Mouse (Mus musculus) monocyte, adult 5-6 weeks (primary cell): ENCODE results near the gene Tbcb. TPM values are rescaled to one million over a fixed set of nuclear protein-coding genes. Genes with fewer than 3 reads are reported as not detected.
"Not testable (repeated sequence)": the region's sequence is repeated elsewhere in the genome, so short reads cannot be mapped to it uniquely, and the experiment has no call there.

ENCODE experiments used
- ATAC-seq: fragments of 153-309, 156-312 bp; replicated peaks from 2 replicates; pipeline ENCODE4 v1.8.0; 2017; ENCODE audit warnings: mild to moderate bottlenecking; ENCODE audit not compliant: low TSS enrichment, insufficient number of reproducible peaks, severe bottlenecking, poor library complexity, low FRiP score
- total RNA-seq: library from RNA; stranded (forward); fragments of 200-1000, 200-491, 200-594 nt; gene quantifications from 3 replicates; pipeline ENCODE4 v1.2.3, GENCODE M21; 2017

The Tbcb gene
- 32.7 to 60.7 TPM (median 37.0 TPM) in 3 replicates for total RNA-seq

DNA sequence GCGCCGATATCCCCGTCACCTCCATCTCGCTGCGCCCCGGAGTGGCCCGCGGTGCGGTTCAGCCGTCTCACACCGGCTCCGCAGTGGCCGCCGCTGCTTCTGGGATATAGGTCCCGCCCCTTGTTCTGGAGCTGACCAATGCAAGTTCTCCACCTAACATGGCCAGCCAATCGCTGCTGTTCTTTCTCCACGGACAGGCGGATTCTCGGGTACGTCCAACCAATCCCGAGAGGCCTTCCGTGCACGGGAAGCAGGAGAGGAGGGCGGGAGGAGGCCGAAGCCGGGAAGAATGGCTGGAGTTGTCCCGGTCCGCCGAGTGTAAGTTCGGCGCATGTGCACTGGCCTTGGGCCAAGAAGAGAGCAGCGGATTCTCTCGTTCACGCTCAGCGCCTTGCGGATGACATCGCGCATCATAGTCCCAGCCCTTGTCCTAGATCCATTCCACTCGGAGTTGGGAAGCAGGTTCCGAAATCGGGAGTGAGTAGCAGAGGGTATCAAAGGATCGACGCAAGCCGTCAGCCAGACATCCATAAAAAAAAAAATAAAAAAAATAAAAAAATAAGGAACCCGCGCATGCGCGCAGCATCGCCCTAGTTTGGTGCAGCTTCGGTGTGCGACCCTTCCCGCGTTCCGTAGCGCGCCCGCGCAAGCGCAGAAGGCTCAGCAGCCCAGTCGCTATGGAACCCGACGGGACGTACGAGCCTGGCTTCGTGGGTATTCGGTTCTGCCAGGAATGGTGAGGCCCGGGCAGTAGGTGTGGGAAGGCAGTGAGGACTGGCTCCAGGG, at the start of gene Tbcb, which contains the start of gene Polr2i:
TSS of gene Tbcb (minus strand) at position 604 of the 786 bp plus-strand sequence.
TSS of gene Polr2i (plus strand) at position 280 of the 786 bp plus-strand sequence.
- peak; percentile 94 for ATAC-seq

DNA sequence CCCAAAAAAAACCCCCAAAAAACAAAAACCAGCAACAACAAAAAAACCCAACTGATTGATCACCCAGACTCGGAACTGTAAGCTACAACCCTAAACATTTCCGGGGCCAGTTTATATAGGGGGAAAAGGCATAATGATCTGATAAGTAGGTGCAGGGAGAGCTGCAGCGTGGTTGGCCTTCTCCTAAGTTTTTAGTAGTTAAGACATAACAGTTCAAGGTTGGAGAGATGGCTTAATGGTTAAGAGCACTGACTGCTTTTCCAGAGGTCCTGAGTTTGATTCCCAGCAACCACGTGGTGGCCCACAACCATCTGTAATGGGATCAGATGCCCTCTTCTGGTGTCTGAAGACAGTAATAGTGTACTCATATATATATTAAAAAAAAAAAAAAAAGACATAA, 49.5 kb upstream of the Tbcb start:
- ATAC-seq, result no peak

DNA sequence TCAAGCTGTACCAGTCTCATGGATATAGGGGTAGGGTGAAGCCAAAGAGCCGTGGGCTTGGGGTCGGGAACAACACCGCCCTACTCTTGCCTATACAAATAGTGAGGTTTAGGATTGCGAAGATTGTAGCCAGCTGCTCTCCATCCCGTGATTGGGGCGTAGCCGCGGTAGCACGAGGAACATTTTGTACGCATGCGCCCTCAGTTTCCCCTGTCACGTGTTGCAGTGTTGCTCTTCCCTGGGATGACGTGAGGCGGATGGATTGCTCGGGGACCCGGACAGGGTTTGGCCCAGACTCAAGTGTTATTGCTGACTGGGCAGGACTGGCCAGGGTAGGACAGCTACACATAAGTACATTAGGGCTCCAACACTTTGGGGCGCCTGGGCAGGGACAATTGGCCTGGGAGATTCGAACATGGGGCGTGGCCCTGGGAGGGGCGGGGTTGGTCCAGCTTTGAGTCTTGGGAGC, 48.6 kb upstream of the Tbcb start:
- peak; percentile 80 for ATAC-seq

- ATAC-seq, result peak; percentile 95
Measured at GRCm38 (mm10) chr7:30279951-30280669, 48.0 kb upstream of the Tbcb start, which contains the start of the genes Thap8 and Wdr62. Gene Thap8, plus strand, starts transcription at chr7:30280094. Gene Wdr62, minus strand, starts transcription at chr7:30280419.

- ATAC-seq, result no peak
Measured at GRCm38 (mm10) chr7:30279536-30279935, 47.5 kb upstream of the Tbcb start.

GRCm38 (mm10) chr7:30278911-30279310, 46.8 kb upstream of the Tbcb start:
- ATAC-seq, result no peak

DNA sequence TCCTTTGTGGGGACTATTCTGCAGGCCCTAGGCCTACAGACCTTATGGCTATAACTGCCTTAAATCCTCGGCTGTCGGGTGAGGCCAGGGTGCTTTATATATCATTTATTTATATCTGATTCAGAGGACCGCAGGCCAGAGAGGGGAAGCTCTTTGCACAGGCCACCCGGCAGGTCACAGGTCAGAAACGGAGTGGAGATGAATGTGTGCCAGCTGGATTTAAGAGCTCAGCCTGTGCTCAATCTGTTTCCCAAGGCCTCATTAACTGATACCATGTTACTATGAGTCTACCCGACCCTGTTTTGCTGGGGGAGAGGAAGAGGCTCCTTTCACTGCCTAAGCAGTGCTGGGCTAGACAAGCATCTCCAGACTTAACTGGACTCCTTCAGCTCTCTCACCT, 42.3 kb upstream of the Tbcb start:
- no peak for ATAC-seq

- no peak for ATAC-seq
Measured at GRCm38 (mm10) chr7:30269641-30270040, 37.6 kb upstream of the Tbcb start.

GRCm38 (mm10) chr7:30266780-30267179, 34.7 kb upstream of the Tbcb start:
- no peak for ATAC-seq

- ATAC-seq, result no peak
Measured at GRCm38 (mm10) chr7:30265935-30266334, 33.9 kb upstream of the Tbcb start.

DNA sequence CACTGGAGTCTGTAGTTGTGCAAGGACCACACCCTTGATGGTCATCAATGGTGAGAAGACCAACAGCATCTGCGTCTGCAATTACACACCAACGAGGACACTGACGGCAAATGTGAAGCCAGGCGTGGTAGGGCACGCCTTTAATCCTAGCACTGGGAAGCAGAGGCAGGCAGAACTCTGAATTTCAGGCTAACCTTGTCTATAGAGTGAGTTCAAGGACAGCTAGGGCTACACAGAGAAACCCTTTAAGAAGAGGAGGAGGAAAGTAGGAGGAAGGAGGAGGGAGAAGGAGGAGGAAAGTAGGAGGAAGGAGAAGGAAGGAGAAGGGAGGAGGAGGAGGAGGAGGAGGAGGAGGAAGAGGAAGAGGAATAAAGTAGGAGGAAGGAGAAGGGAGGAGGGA, 33.5 kb upstream of the Tbcb start:
- ATAC-seq, result 0 out of 2 replicates have a peak, but pooled peaks have one; percentile 42

DNA sequence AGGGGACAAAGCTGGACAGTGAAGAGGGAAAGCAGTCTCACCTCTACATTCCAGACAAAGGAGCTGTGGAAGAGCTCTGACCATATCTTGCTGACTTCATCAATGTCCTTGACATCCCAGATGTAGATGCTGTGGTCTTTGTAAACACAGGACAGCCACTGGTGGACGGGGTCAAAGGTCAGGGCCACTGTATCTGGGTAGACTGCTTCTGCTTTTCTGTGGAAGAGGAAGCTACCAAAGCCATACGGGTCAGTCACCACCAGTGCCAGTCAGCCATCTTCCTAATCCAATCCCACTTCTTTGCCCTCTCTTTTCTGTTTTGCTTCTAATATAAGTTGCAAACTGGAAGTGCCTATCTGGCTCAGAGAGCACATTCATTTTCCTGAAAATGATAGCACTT, 33.0 kb upstream of the Tbcb start:
- ATAC-seq, result peak; percentile 71

- no peak for ATAC-seq
Measured at GRCm38 (mm10) chr7:30251956-30252954, 20.2 kb upstream of the Tbcb start.

DNA sequence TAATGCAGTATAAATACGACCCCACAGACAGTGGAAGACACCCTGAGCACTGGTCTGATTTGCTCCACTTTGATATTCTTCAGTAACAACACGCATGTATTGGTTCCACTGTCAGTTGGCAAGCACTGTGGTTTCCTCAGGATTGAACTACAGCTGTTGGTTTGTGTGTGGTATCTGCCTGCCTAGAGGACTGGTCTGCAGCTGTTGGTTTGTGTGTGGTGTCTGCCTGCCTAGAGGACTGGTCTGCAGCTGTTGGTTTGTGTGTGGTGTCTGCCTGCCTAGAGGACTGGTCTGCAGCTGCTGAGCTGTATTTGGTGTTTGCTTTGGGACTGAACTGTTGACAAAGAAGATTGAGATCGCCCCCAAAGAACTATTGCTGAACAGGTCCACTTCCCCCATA, 5.3 kb upstream of the Tbcb start:
- ATAC-seq, result not testable (repeated sequence)

DNA sequence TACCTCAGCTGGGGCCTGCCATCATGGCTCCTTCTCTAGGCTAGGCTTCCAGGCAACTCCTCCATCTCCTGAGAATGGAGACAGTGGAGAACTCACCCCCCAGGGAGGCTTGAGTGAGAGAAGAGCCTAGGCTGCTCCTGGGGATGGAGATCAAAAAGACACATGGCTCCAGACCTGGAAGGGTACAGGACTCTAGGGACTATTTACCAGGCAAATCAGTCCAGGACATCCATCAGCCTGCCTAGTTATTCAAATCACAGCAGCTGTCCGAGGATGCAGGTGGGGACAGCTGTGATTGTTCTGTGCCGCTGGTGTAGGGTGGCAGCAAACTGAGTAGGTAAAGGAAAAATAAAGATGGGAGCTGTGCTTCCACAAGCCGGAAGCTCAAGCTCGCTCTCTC, 3.6 kb upstream of the Tbcb start, which contains the start of gene Ovol3:
TSS of gene Ovol3 (minus strand) at position 101 of the 400 bp plus-strand sequence.
- no peak for ATAC-seq

DNA sequence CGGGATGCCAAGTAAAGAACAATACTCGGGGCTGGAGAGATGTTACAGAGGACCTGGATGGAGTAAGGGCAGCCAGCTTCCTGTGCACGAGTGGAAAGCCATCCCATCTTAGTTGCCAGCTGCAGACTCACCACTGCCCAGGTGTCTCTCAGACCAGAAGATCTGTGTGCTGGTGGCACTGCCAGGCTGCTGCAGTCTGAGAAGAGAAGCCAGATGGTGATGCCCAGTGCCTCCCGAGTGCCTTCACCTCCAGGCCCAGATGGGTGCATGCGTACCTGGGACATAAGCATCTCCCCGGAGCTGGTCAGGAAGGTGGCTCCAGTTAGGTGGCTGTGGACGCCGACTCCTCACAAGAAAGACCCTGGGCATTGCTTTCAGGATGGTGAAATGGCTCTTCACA, 3.0 kb upstream of the Tbcb start:
- ATAC-seq, result no peak

DNA sequence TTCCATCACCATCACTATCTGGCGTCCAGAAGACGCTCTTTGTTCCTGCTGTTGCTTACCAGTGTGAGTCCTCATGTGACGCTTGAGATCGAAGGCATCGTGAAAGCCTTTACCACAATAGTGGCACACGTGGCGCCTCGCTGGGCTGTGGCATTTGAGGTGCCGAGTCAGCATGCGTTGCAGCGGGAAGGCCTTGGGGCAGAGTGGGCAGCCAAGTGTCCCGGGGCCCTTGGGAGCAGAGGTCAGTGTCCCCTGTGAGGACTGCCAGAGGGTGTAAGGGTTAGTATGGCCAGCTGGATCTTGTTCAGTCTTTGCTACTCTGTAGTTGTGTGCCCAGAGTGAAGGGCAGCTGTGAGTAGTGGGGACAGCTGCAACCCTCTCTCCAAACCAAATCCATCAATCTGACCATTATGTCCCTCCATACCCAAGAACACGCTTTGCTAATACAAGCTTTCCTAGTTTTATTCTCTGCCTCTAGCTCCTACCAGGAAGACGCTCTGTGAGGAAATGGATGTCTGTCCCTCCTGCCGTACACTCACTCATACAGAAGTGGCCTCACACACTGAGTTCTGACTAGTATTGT, 2.3 kb upstream of the Tbcb start:
- ATAC-seq, result no peak

DNA sequence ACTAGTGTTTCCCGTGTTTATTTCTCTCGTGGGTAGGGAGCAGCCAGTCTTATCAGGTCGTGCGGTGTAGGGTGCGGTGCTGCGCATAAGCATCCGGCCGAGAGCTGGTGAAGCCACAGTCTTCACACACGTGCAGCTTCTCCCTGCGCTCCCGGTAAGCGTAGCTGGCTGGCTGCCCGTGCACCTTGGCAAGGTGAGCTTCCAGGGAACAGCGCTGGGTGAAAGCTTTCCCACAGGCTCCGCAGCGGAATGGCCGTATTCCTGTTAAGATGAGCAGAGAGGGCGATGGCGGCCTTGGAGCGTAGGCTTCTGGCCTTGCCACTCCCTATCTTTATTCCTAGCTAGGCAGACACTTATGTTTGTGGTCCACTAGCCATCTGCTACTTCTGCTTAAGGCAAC, 1.3 kb upstream of the Tbcb start:
- no peak for ATAC-seq
